Mouse (Mus musculus): ENCODE data around the gene Olfr1018. TPM values are rescaled to one million over a fixed set of nuclear protein-coding genes. Genes with fewer than 3 reads are reported as not detected.

Gene Olfr1018
- total RNA-seq (2012; rRNA removed): not detected in 2 replicates
- polyA plus RNA-seq (2012; ENCODE audit: insufficient read depth in 1 of 2, insufficient read length in 2 of 2, low read depth in 1 of 2, low replicate concordance in 2 of 2, missing spikeins in 1 of 2): not detected

GRCm38 (mm10) chr2:85818179-85818578 lies at the start of gene Olfr1018:
TSS of gene Olfr1018 (plus strand) at chr2:85818479.
- H3K9ac ChIP-seq (ENCODE audit: control insufficient read depth, low read depth, low read length, poor library complexity, severe bottlenecking): no peak within 1 kb of the TSS
- H3K27ac ChIP-seq (ENCODE audit: control insufficient read depth, low read depth, low read length): no peak within 1 kb of the TSS
- TF ChIP-seq ETS1 (IDR thresholded peaks at IDR 0.05; ENCODE audit: low read depth, low read length): no peak
- no peak for TF ChIP-seq MAX (IDR thresholded peaks at IDR 0.05; ENCODE audit: low read length)
- no peak for TF ChIP-seq POLR2AphosphoS5 (IDR thresholded peaks at IDR 0.05; ENCODE audit: borderline replicate concordance, low read depth, low read length)
- TF ChIP-seq RCOR1 (IDR thresholded peaks at IDR 0.05; ENCODE audit: low read depth, low read length): no peak
- no peak for TF ChIP-seq MAFK (IDR thresholded peaks at IDR 0.05; ENCODE audit: borderline replicate concordance, low read depth, low read length)
- no peak for TF ChIP-seq SMC3 (IDR thresholded peaks at IDR 0.05; ENCODE audit: low read depth, low read length)
- no peak for TF ChIP-seq MYB (IDR thresholded peaks at IDR 0.05; ENCODE audit: low read depth, low read length)
- no peak for TF ChIP-seq KAT2A (conservative IDR thresholded peaks at IDR 0.05; ENCODE audit: low read depth, low read length)
- no peak for TF ChIP-seq BHLHE40 (IDR thresholded peaks at IDR 0.05; ENCODE audit: borderline replicate concordance, low read depth, low read length)
- no peak for TF ChIP-seq POLR2AphosphoS2 (IDR thresholded peaks at IDR 0.05; ENCODE audit: low read length)
- no peak for TF ChIP-seq MYC (IDR thresholded peaks at IDR 0.05; ENCODE audit: low read depth, low read length)
- TF ChIP-seq ZNF384 (IDR thresholded peaks at IDR 0.05; ENCODE audit: low read depth, low read length): no peak
- no peak for TF ChIP-seq MXI1 (IDR thresholded peaks at IDR 0.05; ENCODE audit: low read depth, low read length)
- no peak for TF ChIP-seq E2F4 (IDR thresholded peaks at IDR 0.05; ENCODE audit: borderline replicate concordance, low read depth, low read length)
- no peak for TF ChIP-seq MEF2A (IDR thresholded peaks at IDR 0.05; ENCODE audit: extremely low read depth, insufficient replicate concordance, low read depth, low read length, poor library complexity, severe bottlenecking)
- TF ChIP-seq USF2 (IDR thresholded peaks at IDR 0.05; ENCODE audit: borderline replicate concordance in 1 of 2, insufficient read depth in 1 of 2, low read depth in 1 of 2, low read length in 2 of 2): no peak
- no peak for TF ChIP-seq ZC3H11A (IDR thresholded peaks at IDR 0.05; ENCODE audit: low read depth, low read length)
- no peak for TF ChIP-seq TAL1 (IDR thresholded peaks at IDR 0.05; ENCODE audit: low read length)
- TF ChIP-seq EP300 (IDR thresholded peaks at IDR 0.05; ENCODE audit: low read depth in 1 of 2, low read length in 2 of 2): no peak
- TF ChIP-seq RAD21 (IDR thresholded peaks at IDR 0.05; ENCODE audit: low read depth, low read length): no peak
- no peaks in the 10 kb centered on the region for H3K4me1 ChIP-seq (ENCODE audit: control insufficient read depth in 1 of 2, insufficient read depth in 2 of 2, low read length in 2 of 2)
- H3K36me3 ChIP-seq (ENCODE audit: control insufficient read depth in 1 of 2, insufficient read depth in 2 of 2, low read length in 2 of 2): no peaks in the 10 kb centered on the region
- H3K4me3 ChIP-seq (ENCODE audit: control insufficient read depth in 1 of 2, insufficient read depth in 1 of 2, low read depth in 2 of 2, low read length in 2 of 2): no peak within 1 kb of the TSS
- no peak for DNase-seq (ENCODE audit: low read depth, low spot score)
- no peaks in the 10 kb centered on the region for H3K9me3 ChIP-seq (replicated peaks; ENCODE audit: insufficient read depth, low read length)
- no peaks in the 10 kb centered on the region for H3K79me2 ChIP-seq (ENCODE audit: control insufficient read depth, insufficient read depth, low read length, poor library complexity)
- no peaks in the 10 kb centered on the region for H3K27me3 ChIP-seq (ENCODE audit: control insufficient read depth in 1 of 2, insufficient read depth in 2 of 2, low read length in 2 of 2)

GRCm38 (mm10) chr2:85772413-85772812 lies 45.9 kb upstream of the Olfr1018 start, which contains the start of gene Olfr1014:
TSS of gene Olfr1014 (plus strand) at chr2:85772713.
- H3K36me3 ChIP-seq (ENCODE audit: control insufficient read depth in 1 of 2, insufficient read depth in 2 of 2, low read length in 2 of 2): no peaks in the 10 kb centered on the region
- TF ChIP-seq CTCF (IDR thresholded peaks at IDR 0.05 in 2 of 3, conservative IDR thresholded peaks at IDR 0.05 in 1 of 3; ENCODE audit: control insufficient read depth in 1 of 3, insufficient read depth in 1 of 3, low read depth in 2 of 3, low read length in 3 of 3, poor library complexity in 1 of 3, severe bottlenecking in 1 of 3) (no peak), MEF2A (IDR thresholded peaks at IDR 0.05; ENCODE audit: extremely low read depth, insufficient replicate concordance, low read depth, low read length, poor library complexity, severe bottlenecking) (no peak), MXI1 (IDR thresholded peaks at IDR 0.05; ENCODE audit: low read depth, low read length) (no peak), ZMIZ1 (IDR thresholded peaks at IDR 0.05; ENCODE audit: low read depth, low read length) (no peak), TCF12 (IDR thresholded peaks at IDR 0.05; ENCODE audit: low read depth, low read length) (no peak), TBP (IDR thresholded peaks at IDR 0.05; ENCODE audit: low read depth, low read length) (no peak), E2F4 (IDR thresholded peaks at IDR 0.05; ENCODE audit: borderline replicate concordance, low read depth, low read length) (no peak), ZKSCAN1 (IDR thresholded peaks at IDR 0.05; ENCODE audit: low read depth, low read length) (no peak), ZNF384 (IDR thresholded peaks at IDR 0.05; ENCODE audit: low read depth, low read length) (no peak), POLR2AphosphoS2 (IDR thresholded peaks at IDR 0.05; ENCODE audit: low read length) (no peak), MAX (IDR thresholded peaks at IDR 0.05; ENCODE audit: low read length) (no peak)
- no peaks in the 10 kb centered on the region for H3K4me1 ChIP-seq (ENCODE audit: control insufficient read depth in 1 of 2, insufficient read depth in 2 of 2, low read length in 2 of 2)
- H3K79me2 ChIP-seq (ENCODE audit: control insufficient read depth, insufficient read depth, low read length, poor library complexity): no peaks in the 10 kb centered on the region
- no peak within 1 kb of the TSS for H3K9ac ChIP-seq (ENCODE audit: control insufficient read depth, low read depth, low read length, poor library complexity, severe bottlenecking)
- no peak within 1 kb of the TSS for H3K27ac ChIP-seq (ENCODE audit: control insufficient read depth, low read depth, low read length)
- no peak within 1 kb of the TSS for H3K4me3 ChIP-seq (ENCODE audit: control insufficient read depth in 1 of 2, insufficient read depth in 1 of 2, low read depth in 2 of 2, low read length in 2 of 2)
- no peak for DNase-seq (ENCODE audit: low read depth, low spot score)
- no peaks in the 10 kb centered on the region for H3K27me3 ChIP-seq (ENCODE audit: control insufficient read depth in 1 of 2, insufficient read depth in 2 of 2, low read length in 2 of 2)
- H3K9me3 ChIP-seq (replicated peaks; ENCODE audit: insufficient read depth, low read length): no peaks in the 10 kb centered on the region

All from MEL (cell line).